Mouse (Mus musculus) thymus, postnatal 36 days (tissue): ENCODE measurements around the gene Cdk20.
"Not testable (repeated sequence)": the region's sequence is repeated elsewhere in the genome, so short reads cannot be mapped to it uniquely, and the experiment has no call there.

Source experiments
- DNase-seq, 2 experiments: peaks; one replicate each; pipeline ENCODE4 v3.0.0; 2022; ENCODE audit warnings: mixed read lengths in 2 of 2

Gene Cdk20

DNA sequence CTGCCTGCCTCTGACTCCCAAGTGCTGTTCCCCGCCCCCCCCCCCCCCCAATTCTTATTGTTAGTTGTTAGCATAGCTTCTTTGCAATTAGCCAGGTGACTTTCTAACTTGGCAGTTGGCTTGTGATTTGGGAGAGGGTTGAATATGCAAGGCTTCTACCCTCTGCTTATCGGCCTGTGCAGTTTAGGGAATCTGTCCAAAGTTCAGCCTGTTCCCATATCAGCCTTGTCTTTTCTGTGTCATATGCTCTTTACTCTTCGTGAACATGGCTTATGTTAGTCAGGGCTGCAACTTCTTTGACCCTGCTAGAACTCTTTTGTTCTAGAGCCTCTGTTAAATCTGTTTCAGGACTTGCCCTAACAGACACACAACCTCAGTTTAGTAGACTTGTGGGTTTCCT, 7.8 kb upstream of the Cdk20 start:
- no peak for DNase-seq

DNA sequence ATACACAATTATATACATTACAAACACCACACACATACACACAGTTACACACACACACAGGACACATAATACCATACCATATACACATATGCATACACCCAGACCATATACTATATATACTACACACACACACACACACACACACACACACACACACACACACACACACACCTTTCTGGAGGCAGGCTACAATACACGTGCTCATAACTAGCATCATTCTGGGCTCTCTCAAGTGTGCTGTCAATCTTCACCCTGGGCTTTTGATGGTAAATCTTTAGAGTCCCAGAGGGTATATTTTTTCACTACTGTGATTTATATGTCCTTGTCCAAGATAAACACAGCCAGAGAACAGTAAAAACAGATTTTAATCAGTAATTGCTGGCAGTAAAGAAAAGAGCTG, 6.8 kb upstream of the Cdk20 start:
- DNase-seq, result no peak

DNA sequence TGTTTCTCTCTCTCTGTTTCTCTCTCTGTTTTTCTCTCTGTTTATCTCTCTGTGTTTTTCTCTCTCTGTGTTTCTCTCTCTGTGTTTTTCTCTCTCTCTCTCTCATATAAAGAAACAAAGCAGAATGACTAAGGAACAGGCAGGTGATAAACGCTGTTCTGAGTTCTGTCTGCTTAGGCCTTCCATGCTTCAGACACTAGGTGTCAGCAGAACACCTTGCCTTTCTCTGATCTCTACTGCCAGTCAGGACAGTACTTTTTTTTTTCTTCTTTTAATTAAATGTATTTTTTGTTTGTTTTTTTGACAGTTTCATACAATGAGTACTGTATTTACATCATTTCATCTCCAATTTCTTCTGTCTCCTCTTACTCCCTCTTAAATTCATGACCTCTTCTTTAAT, 2.8 kb upstream of the Cdk20 start:
- DNase-seq, result no peak

DNA sequence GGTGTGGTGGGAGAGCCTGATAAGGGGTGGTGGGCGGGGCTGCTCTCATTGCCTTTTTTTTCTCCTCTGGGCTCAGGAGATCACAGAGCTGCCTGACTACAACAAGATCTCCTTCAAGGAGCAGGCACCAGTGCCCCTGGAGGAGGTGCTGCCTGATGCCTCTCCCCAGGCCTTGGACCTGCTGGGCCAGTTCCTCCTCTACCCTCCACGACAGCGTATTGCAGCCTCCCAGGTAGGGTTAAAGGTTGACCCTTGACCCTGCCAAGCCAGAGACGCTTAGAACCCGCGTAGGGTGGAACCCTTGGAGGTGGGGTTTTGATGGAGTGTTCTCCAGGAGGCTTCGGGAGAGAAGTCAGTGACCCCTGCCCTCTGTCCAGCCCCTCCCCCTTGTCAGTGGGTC, 5.7 kb downstream of the Cdk20 start:
- DNase-seq, result no peak

DNA sequence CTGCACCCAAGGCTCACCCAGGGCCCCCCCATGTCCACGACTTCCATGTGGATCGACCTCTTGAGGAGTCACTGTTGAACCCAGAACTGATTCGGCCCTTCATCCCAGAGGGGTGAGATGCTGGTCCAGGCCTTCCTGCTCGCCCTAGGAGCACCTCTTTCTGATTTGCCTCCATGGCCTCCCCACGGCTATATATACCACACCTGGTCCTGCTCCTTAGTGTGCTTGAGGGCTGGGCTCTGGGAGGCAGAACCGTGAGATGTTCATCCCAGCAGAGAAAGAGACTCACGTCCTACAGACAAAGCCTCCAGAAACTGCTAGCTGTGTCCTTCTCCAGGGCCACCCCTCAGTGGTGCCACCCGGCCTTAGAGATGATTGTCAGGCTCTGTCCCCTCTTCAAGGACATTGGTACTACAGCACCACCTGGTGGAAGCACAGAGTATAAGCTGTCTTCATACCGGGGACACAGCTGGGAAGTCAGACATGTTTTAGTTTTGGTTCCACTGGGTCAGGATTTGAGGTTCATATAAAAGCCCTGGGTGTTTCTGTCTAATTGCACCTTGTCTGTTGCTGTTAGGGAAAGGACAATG, 6.8 kb downstream of the Cdk20 start:
- peak; percentile 64 to 69 for DNase-seq

DNA sequence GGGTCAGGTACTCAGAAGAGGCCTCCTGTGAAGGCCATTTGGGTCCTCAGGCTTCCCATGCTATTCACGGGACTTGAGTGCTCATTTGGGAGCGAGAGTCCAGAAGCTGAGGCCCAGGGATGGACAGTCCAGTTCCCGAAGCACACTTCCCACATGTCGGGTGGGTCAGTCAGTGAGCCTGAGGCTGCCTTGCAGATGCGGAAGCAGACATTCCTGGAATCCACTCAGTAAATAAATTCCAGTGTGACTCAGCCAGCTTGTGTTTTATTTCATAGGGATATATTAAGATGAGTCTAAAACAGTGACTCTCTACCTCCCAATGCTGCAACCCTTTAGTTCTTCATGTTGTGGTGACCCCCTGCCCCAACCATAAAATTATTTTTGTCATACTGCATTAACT, 7.4 kb downstream of the Cdk20 start:
- no peak for DNase-seq

DNA sequence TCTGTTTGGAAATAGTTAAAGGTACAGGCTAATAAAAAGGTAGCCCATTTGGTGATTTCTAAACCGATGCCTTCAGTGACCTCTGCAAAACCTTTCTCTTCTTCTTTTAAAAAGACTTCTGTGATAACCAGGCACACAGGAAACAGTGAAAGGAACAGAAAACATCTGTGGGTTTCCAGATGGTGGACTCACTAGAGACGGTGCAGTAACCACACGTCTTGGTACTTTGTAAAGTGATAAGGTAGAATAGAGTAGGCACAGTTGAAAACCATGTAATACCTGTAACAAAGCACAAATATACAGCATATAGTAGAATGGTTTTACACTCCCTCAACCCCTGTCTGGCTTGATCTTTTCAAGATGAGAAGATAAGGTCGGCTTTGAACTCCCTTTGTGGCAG, 8.5 kb downstream of the Cdk20 start:
- no peak for DNase-seq

DNA sequence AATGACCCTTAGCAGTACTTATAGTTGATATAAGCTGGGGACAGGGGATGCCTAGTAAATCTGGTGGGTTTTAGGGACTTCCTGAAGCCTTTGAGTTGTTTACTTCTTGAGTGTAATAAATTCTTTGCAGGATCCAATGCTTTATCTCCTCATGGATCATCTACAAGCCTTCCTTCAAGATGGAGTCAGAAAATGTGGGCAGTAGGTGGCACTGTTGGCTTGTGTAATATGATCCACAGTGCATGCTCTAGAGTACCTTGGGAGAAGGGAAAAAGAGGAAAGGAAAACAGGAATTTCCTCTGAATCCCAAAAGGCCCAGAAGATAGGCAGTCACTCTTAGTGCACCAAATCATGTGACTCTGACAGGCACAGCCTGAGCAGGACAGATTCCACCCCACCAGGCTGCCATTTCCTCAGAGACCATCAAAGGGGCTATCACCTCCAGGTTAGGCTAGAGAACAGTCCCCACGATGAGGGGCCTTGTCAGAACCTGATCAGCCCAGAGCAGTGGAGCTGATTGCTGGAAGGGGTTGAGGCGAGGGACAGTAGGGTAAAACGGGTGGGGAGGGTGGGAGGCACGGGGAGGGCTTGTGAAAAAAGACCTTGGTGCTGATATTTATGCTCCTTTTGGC, 11.3 kb downstream of the Cdk20 start:
- DNase-seq, result no peak

DNA sequence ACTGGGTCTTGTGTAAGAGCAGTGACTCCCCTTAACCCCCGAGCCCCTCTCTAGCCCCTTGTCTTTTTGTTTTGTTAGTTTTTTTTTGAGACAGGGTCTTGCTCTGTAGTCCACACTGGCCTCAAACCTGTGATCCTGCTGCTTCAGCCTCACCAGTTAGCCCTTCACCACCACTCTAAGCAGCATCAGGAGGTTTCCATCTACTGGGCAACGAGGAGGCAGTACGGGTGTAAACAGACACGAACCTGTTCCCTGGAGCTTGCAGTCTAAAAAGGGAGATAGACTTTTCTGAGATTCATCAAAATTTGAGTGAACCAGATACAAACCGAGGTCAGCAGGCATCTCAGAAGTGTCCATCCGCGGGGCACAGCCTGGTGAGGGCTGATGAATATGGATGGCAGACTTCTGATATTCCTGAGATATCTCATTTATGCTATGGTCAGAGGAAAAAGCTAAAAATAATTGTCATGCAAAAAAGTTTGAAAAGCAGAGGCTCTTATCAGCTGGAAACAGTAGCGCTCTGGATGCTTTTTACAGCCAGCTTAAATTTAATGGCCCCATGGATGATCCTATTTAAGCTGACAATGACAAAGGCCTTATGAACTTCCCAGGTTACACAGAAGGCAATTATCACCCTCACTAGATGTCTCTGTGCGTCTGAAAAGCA, 13.3 kb downstream of the Cdk20 start:
- no peak for DNase-seq

DNA sequence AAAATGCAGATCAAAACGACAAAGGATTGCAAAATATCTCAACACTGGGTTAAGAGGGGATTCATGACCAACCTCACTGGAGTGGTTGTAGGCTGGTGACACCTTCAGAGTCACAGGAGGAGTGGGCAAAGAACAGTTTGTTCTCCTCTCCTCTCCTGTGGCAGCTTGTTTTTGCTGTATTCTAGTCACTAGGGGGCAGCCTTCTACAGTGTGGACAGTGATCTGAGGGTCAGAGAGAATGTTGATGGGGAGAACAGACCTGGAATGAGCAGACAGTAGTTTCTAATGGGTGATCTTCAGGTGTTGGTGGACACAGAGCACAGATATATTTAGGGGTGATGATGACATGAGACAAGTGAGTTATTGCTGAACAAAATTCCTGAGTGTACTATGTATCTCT, 15.8 kb downstream of the Cdk20 start:
- no peak for DNase-seq

DNA sequence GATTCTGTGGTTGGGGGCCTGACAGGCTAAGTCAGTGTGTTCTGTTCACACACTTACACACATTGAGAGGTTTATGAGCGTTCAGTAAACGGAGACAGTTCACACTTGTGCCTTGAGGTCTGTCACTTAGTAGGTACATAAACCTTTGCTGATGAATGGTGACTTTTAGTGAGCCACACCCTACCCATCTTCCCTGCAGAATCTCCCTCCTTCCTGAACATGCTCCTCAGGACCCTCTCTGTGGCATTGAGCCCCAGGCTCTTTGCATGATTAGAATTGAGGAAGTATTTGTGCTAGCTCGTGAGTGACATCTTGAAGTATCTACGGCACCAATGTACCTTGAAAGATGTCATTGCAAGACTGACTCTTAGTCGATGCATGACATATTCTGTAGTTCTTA, 16.6 kb downstream of the Cdk20 start:
- DNase-seq, result no peak

DNA sequence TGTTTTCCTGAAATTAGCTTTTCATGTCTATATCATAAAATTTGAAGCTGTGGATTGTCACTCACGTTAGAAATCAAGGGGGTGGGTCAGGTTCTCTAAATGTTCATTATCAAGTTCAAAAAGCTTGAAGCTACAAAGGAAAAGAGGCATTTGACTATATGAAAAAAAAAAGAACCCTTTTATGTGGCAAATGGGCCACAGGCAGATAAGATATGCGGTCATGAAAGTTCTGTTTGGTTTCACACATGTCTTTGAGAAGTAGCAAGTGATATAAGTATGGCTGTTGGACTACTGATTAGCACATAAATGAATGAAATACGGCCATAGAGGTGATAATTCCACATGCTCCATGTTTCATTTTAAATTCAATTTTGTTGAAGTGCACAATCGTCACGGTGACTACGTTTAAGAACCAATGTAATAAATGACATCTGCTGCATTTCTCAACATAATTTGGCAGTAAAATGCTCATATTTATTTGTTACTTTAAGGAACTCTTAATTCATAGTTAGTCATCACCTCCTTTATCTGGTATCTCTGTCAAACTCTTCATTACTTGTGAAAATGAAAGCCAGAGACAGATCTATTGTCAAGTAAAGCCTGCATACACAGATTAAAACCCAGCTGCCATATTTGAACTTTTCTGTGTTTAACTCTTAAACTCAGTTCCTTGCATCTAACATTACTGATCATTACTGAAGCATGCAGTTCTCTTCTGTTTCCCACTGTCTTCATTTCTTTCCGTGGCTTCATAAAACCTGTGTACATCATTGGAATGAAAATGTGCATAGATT, 18.1 kb downstream of the Cdk20 start:
- no peak for DNase-seq

DNA sequence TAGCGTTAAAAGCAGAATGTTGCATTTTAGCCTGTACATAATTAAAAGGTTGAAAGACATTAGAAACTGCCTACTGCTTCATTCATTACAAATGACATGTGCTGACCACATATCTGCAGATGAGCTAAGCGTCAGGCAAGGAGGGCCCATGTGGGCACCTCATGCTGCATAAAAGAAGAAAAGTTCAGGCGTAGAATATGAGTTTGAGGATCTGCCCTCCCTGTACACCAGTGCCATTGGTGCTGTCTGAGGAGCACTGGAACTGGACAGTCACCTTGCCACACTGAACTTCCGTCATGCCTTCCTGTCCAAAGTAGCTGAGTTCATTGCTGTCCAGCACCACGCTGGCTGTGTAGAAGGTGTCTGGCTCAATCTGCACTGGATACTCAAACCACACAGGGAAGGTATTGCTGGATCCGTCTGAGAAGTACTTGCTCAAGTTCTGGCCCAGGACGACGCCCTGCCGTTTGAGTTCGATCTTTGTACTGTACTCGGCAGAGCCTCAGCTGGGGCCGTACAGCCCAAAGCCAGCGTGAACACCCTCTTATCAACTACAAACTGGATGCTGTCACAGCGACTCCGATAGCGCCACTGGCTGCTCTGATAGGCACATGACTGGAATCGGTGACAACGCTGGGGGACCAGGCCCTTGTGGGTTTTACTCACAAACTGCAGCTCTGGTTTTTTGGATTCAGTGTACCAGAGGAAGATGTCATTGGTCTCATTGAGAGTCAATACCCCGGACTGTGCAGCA, 25.3 kb downstream of the Cdk20 start:
- not testable (repeated sequence) for DNase-seq

DNA sequence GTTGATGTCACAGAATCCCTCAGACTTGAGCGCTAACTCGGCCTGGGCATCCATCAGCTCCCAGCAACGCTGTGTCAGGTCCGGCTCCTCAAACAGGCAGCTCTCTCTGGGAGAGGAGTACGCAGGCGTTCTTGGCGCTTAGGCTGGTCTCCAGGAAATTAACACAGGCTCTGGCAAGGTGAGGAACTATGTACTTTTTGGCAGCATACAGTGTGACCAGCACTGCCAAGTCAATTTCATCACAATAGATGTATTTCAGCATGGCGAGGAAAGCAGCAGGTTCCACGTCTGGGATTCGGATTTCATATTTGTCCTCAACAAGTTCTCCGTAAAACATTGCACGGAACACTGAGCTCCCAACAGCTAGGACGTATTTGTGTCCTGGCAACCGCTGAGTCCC, 26.1 kb downstream of the Cdk20 start:
- DNase-seq, result no peak

DNA sequence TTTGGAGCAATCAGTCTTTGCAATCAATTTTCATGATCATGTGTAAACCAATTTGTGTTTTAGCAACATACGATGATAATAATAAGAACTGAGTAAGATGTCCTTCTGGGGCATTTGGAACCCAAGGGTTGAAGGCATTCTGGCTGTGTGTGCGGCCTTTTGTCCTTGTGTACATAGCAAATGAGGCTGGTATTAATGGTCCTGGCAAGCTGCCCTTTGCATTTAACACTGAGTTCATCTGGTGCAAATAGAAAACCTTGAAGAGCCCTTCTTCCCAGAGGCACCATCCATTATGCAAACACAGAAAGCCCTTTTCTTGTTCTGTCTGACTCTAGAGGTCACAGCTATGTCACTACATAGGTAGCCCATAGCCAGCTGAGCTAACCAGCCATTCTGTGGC, 30.5 kb downstream of the Cdk20 start:
- DNase-seq, result no peak

DNA sequence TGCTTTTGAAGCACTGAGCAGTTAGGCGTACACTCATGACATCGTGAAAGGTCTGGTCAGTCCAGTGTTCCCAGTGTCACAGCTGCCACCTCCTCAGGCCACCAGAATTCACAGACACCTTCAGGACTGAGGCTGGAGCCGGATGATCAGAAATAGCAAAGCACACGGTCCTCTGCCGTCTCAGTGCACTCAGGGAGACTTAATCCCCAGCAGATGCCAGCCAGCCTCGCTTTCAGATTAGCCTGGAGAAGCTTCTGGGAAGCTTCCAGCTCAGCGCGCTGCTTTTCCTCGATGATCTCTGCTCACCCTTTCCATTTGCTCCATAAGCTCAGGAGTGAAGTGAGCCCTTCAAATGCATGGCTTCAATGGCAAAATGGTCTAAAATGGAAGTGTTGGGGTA, 33.1 kb downstream of the Cdk20 start:
- no peak for DNase-seq

DNA sequence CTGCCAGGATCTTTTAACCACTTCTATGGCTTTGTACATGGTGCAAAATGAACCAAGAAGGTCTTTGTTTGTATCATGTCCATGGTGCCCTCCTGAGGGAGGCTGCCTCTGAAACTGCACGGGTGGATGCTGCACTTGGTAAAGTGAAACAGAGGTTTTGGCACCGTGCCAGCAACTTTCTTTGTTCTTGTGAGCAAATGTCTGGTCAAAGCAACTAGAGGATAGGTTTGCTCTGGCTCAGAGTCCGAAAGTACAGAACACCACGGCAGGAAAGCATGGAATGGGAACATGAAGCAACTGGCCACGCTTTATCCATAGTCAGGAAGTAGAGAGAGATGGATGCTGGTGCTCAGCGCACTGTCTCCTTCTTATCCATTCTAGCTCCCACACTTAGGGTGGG, 35.8 kb downstream of the Cdk20 start:
- peak in 1 of 2 experiments; percentile 8 for DNase-seq

DNA sequence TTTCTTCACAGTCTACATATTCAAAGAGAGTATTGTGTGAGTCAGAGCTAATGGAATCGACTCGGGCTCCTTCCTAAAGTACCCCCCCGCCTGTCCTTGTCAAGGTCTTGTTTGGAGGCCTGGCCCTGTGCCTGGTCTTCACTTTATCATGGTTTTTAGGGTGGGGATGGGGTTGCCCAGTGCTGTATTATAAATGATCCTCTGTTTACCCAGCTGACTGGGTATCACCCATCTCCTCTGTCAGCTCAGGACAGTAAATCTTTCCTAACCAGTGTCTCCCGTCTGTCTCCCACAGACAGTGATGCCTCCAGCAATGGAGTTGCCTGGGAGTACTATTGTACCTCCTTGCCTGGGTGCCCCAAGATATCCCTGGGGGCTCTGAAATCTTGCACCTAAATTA, 45.9 kb downstream of the Cdk20 start:
- DNase-seq, result no peak

DNA sequence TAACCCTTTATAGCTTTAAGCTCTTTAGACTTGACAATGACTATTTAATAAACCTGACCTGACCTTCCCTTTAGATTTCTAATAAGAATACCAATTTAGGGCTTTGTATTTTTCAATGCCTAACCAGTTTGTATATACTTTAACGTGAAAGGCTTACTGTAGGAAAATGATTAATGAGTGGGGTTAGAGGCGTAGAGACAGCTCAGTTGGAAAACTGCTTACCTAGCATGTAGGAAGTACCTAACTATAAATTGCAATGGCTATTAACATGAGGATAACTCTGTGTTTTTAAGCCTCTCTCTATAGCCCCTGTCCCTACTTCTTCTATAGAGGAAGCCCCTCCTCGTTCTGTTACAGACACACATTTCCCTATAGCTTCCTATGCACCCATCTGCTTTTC, 47.8 kb downstream of the Cdk20 start:
- no peak for DNase-seq

DNA sequence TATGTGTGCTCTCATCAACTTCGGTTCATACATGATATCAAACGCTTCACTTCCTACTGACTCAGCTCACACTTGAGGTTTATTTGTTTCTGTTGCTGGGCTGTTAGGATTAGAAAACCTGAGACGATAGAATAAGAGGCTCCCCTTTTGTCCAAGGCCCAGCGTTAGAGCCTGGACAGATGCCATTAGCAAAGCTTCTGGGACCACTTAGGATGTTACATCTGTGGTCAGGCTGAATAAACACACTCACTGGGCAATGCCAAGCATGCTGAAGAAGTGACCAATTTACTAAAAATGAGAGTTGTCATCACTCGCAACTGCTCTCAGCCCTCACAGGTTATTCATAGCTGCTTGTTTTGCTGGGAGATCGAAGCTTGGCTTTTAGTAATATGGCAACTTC, 57.8 kb downstream of the Cdk20 start:
- DNase-seq, result no peak
